Mouse (Mus musculus): ENCODE results near the gene Acsl5.

DNA sequence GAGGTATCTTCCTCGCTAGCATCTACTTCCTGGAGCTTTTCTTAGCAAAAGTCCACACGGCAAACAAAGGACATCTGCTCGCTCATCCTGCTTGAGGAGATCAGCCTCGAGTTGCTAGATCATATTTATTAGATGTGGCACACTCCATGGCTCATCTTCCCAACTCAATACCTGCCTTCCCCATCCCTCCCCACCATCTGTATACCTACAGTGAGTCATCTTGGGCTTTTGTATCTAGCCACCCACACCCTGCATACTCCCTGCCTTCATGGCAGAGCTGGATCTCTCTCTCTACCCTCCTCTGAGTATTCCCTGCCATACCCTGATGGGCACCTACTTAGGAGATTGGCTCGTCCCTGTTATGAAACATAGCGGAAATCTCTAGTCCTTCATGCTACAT is 30.5 kb upstream of the Acsl5 start:
- no peak for TF ChIP-seq CHD2 (IDR thresholded peaks at IDR 0.05; ENCODE audit: low read depth, low read length)
- TF ChIP-seq MAFK (IDR thresholded peaks at IDR 0.05; ENCODE audit: insufficient read depth, low read depth, low read length), result no peak
